Mouse (Mus musculus) NIH3T3 (cell line): ENCODE results near the gene Otub1.
A peak's percentile ranks its signal among the peaks of the same experiment; 100 is the strongest.

ENCODE experiments used
- DNase-seq: peaks from one replicate; pipeline ENCODE4 v3.0.0-alpha.2; 2012; ENCODE audit warnings: low read depth

Otub1 gene

GRCm38 (mm10) chr19:7205753-7206736 is at the start of gene Otub1:
Gene Otub1 (minus strand): TSS chr19:7206316.
- peak; percentile 97 for DNase-seq

DNA sequence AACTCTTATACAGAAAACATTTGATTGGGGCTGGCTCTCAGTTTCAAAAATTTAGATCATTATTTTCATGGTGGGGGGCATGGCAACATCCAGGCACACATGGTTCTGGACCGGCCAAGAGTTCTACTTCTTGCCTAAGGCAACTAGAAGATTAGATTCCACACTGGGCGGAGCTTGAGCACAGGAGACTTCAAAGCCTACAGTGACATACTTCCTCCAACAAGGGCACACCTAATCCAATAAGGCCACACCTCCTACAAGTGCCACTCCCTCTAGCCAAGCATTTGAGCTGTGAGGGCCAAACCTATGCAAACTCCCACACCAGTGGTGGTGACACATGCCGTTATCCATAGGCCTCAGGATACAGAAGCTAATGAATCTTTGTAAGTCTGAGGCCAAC is 39.9 kb upstream of the Otub1 start:
- DNase-seq, result no peak

GRCm38 (mm10) chr19:7240782-7241690 is 34.9 kb upstream of the Otub1 start, which contains the start of gene Naa40:
Gene Naa40 (minus strand): TSS chr19:7241183.
- peak; percentile 99 for DNase-seq

DNA sequence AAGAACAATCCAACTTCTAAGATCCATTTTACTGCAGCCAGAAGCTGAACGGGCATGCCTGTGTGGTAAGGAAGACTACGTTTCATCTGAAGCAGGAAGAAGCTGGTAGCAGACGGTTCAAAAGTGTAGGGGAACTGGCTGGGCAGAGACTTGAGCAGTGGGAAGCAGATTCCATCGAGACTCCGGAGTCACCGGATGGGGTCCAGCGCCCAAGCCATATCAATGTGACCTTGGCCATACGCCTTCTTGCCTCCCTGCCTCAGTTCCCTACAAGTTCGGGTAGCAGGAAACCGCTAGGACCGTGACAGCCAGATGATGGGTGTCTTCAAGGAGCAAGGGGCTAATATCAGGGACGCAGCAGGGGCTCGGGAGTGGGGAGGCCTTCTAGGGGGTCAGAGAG is 34.2 kb upstream of the Otub1 start:
- DNase-seq, result peak; percentile 26

GRCm38 (mm10) chr19:7239574-7239973 is 33.5 kb upstream of the Otub1 start:
- DNase-seq, result no peak

DNA sequence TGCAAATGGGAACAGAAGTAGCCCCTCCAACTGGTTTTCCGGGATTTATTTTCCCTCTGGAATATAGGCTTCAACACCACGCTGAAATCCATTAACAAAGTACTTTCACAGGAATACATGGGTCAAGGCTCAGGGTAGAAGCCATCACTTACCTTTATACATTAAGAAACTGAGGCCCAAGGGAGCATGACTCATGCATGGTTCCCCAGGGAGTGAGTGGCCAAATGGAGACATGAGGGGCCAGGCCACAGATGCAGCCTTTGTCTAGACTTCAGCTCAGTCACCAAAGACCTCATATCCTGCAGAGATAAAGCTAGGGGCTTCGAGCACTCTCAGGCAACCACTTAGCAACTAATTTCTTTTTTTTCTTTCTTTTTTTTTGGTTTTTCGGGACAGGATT is 30.6 kb upstream of the Otub1 start:
- DNase-seq, result no peak

DNA sequence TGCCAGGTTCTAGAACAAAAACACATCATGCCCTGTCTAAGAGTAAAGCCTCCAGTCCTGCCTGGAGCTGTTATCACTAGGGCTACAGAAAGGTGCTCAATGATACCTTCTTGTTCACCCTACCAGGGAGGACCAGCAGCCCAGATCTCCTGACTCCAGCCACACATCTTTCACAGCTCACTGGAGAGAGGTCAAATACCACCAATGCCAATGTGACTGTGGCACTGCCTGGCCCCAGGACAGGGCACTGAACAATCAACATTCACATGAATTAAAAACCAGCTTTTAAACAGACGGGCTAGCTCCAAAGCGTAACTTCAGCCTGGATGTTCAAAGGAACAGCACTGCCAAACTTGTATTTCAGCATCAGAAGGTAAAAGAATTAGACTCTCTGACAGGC is 29.9 kb upstream of the Otub1 start:
- DNase-seq, result no peak

GRCm38 (mm10) chr19:7235461-7235860 is 29.3 kb upstream of the Otub1 start:
- DNase-seq, result no peak

DNA sequence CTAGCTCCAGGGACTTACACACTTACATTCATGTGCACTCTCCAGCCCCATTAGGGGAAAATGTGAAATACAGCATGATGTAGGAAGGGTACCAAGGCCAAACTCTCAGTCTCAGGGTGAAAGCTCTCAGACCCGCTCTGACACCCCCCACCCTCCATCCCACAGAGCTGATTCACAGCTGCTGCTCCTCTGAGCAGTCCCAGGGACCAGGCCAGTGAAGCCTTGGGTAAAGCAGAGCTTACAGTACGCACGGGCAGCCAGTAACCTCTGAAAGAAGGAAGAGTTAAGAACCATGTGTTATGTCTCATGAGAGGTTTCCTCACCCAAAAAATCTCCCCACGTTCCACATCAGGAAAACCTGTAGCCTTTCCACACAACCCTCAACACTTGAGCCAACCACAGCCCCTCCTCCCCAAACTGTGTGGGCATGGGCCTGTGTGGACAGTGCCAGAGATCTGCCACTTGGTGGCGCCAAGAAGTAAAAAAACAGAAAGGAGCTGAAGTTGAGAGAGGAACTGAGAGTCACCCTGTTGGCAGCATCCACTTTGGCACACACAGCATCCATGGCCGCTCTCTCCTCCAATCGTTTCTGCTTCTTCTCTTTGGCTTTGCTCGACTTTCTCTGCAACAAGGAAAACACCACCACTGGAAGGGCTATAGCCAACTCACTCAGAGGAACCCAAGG is 28.6 kb upstream of the Otub1 start:
- DNase-seq, result peak; percentile 92

DNA sequence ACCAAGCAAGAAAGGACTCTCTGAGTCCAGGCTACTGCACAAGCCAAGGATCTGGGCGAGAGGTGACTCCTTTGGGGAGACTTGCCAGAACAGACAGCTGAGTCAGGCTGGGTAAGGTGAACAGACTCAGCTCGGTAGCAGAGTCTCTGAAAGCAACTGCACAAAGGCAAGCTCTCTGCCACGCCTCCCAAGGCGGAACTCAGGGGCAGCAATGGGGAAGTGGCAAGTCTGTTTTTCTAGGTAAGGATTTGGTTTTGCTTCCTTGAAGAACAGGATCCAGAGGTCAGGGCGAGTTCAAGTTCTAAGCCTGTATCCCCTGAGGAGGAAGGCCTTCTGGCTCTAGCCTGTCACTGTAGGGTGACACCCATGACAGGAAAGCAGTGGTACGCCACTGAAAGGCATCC is 20.4 kb upstream of the Otub1 start:
- no peak for DNase-seq

- DNase-seq, result no peak
Measured at GRCm38 (mm10) chr19:7225096-7225690, 19.1 kb upstream of the Otub1 start.

DNA sequence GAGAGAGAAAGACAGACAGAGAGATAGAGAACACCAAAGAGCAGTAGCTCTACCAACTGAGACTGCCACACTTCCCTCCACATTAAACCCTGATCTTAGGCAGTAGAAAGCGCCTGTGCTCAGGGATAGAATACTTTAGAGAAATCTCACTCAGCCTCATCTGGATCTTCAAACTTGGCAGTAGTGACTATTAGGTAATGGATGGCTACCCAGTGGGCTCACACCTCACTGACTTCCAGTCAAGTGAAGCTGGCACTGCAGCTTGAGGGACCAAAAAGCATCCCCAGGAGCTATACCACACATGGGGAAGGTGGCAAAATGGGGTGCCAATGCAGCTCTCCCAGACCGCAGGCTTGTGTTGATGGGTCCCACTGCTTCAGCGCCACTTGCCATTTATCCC is 18.1 kb upstream of the Otub1 start:
- DNase-seq, result no peak

DNA sequence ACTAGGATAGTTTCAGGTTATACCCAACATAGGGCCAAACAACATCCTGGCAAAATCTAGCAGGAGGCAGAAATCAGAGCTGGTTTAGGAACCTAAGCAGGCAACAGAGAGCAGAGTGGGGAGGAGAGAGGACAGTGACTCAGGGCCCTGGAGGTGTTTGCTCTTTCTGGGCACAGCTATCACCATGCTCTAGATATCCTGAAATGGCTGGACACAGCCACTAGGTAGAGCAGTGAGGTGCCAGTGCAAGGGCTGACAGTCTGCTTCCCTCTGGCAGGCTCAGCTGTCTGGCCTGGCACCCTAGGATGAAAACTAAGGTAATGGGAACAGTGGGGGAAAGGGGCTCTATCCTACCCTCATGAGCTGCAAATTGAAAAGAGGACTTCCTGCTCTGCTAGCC is 17.4 kb upstream of the Otub1 start:
- DNase-seq, result no peak

GRCm38 (mm10) chr19:7222196-7222595 is 16.1 kb upstream of the Otub1 start:
- DNase-seq, result no peak

DNA sequence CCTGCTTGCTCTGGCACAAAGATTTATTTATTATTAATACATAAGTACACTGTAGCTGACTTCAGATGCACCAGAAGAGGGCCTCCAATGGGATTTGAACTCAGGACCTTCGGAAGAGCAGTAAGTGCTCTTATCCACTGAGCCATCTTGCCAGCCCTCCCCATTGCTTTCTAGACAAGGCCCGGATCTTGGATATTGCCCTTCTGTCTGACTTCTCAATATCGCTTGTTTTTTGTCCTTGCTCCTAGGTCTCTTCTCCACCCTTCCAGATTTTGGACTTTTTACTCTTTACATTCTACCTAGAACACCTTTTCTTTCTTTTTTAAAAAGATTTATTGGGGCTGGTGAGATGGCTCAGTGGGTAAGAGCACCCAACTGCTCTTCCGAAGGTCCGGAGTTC is 12.6 kb upstream of the Otub1 start:
- no peak for DNase-seq

DNA sequence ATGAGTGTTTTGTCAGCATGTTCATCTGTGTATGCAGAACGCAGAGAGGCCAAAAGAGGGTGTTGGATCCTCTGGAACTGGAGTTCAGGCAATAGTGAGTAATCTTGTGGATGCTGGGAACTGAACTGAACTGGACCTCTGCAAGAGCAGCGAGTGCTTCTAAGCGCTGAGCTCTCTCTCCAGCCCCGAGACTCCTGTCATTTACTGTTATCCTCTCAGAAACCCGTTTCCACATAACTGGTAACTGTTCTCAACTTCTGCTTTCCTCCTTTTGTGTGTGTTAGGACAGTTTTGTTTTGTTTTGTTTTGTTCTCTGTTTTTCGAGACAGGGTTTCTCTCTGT is 11.8 kb upstream of the Otub1 start:
- DNase-seq, result no peak

- DNase-seq, result peak; percentile 99
Measured at GRCm38 (mm10) chr19:7217162-7217925, 11.2 kb upstream of the Otub1 start, which contains the start of gene Cox8a. Gene Cox8a (minus strand): TSS chr19:7217616.

DNA sequence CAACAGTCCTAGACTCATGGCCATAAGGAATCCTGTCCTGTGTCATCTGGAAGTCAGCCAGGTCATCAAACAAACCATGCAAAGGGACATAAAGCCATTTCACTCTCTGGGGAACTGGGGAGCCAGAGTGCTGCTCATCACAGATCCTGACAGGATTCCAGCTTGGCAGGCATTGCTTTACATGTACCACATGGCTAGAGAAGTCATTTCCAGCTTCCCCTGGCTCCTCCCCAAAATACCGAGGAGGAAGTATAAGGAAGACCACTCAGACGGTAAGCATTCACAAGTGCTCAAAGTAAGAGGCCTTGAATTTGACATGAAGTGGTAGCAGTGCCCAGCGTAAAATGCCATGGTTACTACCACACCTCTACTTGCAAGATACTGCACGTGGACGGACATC is 8.4 kb upstream of the Otub1 start:
- no peak for DNase-seq

DNA sequence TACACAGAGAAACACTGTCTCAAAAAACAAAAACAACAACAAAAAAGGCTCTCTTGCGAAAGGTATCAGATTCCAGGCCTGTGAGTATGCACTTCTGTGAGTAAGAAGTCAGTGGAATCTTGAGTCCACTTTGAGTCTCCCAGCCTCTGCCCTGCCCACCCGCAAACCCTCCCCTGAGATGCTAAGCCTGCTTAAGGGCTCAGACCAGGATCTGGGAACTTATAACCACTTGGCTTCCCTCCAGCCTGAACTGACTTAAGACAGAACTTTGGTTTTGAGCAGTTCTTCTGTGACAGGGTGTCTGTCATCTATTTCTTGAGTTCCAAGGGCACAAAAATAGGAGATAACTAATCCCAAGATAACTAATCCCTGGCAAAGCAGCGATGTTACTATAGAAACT is 6.9 kb upstream of the Otub1 start:
- DNase-seq, result peak; percentile 64

- no peak for DNase-seq
Measured at GRCm38 (mm10) chr19:7212216-7212615, 6.1 kb upstream of the Otub1 start.
